Mouse (Mus musculus): ENCODE measurements at regions not wholly inside any gene's neighbourhood (a gene's known extent, or its start where the extent isn't known, plus 50 kb on each side); places are given as distances from the start of the nearest gene placed in this dataset.

DNA sequence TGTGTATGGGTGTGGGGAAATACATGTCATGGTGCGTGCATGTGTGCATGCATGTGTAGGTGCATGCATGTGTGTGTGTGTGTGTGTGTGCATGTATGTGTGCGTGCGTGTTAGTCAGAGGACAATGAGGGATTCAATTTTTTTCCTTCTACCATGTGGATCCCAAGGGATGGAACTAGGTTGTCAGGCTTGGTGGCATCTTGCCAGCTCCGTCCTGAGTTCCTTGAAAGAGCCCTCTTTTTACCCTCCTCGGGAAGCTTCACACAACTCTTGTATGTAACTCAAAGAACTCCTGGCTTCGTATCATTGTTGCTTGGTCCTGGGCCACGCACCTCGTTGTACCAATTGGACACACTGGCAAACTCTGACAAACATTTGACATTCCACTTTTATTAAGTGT is 183.0 kb downstream of the Tle3 start:
- TF ChIP-seq CTCF (IDR thresholded peaks at IDR 0.05; ENCODE audit: low read depth, low read length): no peak
- no peak for TF ChIP-seq POLR2A (IDR thresholded peaks at IDR 0.05; ENCODE audit: insufficient read depth, low read length)
- TF ChIP-seq EP300 (IDR thresholded peaks at IDR 0.05; ENCODE audit: insufficient read depth, low read depth, low read length): no peak
